Mouse (Mus musculus): ENCODE data around the gene Ggcx.
"Not testable (repeated sequence)": the region's sequence is repeated elsewhere in the genome, so short reads cannot be mapped to it uniquely, and the experiment has no call there.

Ggcx gene

GRCm38 (mm10) chr6:72429061-72429842 lies 15.1 kb downstream of the Ggcx start:
- no peak for DNase-seq (ENCODE audit: low spot score)

- DNase-seq (ENCODE audit: low spot score): no peak
Measured at GRCm38 (mm10) chr6:72430989-72431921, 17.1 kb downstream of the Ggcx start.

GRCm38 (mm10) chr6:72432153-72432552 lies 18.0 kb downstream of the Ggcx start:
- no peak for DNase-seq (ENCODE audit: low spot score)

GRCm38 (mm10) chr6:72438226-72438625 lies 24.1 kb downstream of the Ggcx start:
- DNase-seq (ENCODE audit: low spot score): no peak

DNA sequence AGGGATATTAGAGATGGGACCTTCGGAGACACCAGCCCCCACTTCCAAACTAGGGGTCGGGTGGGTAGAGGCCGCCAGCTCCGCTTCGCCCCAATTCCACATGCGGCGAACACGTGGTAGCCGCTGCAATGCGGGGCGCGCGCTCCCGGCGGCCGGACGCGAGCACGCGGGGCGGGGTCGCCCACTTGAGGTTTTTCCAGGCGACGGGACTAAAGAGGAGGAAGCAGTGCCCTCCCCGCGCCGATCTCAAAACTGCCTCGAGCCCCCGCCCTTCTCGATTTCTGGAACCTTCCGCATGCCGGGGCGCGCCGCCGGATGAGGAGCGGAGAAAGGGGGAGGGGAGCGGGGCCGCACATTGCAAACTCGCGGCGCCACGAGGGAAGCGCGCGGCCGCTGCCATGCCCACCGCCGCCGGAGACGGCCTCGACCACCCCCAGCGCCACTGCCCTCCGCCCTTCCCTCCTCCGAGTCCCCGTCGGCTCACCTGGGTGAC lies 24.8 kb downstream of the Ggcx start:
- DNase-seq (ENCODE audit: low spot score): peak; percentile 75

DNA sequence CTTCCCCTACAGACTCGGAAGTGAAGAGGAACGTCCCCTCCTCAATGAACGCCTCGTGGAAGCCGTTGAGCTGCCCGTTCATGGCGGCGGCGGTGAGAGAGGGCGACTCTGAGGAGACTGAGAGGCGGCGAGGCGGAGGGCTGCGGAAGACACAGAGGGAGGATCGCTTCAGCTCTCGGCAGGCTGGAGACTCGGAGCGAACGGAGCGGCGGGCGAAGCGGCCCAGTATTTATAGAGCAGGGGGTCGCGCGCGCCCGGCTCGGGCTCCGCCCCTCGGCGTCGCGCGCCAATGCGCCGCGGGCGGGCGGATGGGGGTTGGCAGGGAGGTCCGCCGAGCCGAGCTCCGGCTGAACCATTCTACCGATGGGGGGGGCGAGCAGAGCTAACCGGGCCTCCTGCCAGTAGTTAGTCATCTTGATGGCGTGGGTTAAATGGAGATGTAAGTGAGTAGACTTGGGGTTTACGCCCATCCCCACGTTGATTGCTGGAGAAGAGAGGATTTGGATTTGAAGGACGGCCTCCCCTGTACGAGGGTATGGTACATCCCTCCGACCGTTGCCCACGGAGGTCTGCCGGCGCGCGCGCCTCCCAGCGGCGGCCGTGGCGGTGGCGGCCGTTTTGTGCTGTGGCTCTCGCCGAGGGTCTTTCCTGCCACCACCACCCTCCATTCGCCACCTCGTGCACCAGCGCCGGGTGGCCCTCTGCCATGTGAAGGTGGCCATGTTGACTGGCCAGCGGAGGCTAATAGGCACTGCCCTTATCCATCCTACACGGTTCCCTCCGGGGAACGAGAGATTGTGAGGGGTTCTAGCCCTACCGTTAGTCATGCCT lies 25.5 kb downstream of the Ggcx start, which contains the start of gene Mat2a:
Mat2a (minus strand) TSS at position 204 of the 831 bp plus-strand sequence.
- DNase-seq (ENCODE audit: low spot score): peak; percentile 84

DNA sequence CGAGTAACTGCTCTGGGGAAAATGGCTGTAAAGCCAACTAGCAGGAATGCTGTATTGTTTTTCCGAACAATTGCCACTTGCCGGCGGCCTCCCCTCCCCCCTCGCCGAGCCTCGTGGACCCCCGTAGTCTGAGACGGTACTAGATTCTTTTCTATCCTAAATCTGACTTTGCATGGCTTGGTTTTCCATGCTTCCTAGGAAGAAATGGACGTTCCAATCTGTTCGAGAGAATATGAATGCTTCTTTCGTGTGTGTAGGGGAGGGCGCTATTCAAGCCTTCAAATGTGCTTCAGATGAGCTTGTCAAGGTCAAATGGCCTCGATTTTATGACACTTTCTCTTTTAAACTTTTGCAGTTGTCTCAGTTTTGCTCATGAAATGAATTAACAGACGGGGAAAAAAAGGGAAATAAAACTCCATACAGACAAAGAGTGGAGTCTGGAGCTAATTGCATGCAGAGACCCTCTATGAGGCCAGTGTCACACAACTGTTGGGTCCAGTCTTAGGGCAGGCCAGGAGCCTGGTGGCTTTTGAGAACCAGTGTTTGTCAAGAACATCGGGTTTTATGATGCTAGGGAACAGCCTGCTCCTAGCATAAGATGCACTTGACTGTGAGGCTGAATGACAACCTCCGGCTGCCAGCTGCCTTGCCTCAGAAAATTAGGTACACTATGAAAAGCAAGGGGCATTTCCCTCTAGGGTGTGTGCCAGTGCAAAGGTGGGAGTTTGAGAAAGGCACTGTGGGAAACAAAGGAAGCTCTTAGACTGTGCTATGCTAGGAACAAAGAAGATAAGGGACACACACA lies 26.3 kb downstream of the Ggcx start:
- peak; percentile 38 for DNase-seq (ENCODE audit: low spot score)

DNA sequence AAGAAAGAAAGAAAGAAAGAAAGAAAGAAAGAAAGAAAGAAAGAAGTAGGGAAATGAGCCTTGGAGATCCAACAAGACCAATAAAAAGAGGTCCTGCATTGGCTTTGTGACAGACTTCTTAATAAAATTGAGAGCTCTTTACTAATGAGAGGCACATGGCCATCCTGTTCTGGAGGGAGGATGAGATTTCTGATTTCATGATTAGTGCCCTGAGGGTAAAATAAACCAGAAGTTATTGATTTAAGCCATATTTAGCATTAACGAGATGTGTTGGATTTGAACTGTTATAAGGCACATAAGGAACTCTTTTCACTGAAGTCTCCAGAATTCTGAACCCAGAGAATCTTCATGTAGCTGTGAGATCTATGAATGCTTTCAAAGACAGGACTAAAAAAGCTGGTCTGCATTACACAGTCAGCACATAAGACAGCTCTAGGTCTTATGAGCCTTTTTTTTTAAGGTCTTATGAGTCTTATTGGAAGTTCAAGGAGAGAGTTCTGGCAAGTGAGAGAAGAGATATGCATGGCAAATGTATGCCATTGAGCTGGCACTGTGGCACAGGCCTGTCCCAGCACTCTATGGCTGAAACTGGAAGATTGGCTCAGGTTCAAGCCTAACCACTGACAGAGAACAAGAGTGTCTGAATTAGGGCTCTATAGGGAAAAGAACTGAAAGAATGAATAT lies 29.0 kb downstream of the Ggcx start:
- DNase-seq (ENCODE audit: low spot score): no peak

- no peak for DNase-seq (ENCODE audit: low spot score)
Measured at GRCm38 (mm10) chr6:72445011-72445410, 30.9 kb downstream of the Ggcx start.

GRCm38 (mm10) chr6:72447487-72447886 lies 33.4 kb downstream of the Ggcx start:
- DNase-seq (ENCODE audit: low spot score): no peak

- DNase-seq (ENCODE audit: low spot score): not testable (repeated sequence)
Measured at GRCm38 (mm10) chr6:72451778-72452177, 37.7 kb downstream of the Ggcx start.

GRCm38 (mm10) chr6:72452329-72452728 lies 38.2 kb downstream of the Ggcx start:
- no peak for DNase-seq (ENCODE audit: low spot score)

GRCm38 (mm10) chr6:72453578-72453977 lies 39.5 kb downstream of the Ggcx start:
- DNase-seq (ENCODE audit: low spot score): no peak

DNA sequence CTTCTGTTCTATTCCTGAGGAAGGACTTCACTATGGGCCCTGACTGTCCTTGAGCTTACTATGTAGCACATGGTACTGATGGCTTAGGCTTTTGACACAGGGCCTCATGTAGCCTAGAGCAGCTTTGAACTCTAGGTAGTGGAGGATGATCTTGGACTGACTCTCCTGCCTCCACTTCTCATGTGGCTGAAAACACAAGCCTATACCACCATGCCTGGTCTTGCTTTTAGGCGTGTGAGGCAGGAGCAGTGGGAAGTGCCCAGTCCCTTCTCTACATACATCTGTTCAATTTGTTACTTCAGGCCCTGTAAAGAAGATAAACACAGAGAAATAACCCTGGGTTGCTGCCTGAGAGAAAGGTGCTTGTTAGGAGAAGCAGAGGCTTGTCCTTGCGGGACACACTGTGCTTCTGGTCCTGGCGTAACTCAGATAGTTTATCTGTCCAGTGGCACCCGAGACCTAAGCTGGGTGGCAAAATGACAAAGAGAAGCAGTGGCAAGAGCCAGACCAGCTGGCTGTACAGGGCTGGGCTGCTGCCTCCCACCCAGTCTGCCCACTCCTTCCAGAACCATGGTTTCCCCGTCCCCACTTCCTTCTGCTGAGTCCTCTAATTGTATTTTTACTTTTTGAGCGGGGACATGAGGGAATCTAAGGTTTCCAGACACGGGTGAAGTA lies 40.1 kb downstream of the Ggcx start:
- DNase-seq (ENCODE audit: low spot score): peak; percentile 46

DNA sequence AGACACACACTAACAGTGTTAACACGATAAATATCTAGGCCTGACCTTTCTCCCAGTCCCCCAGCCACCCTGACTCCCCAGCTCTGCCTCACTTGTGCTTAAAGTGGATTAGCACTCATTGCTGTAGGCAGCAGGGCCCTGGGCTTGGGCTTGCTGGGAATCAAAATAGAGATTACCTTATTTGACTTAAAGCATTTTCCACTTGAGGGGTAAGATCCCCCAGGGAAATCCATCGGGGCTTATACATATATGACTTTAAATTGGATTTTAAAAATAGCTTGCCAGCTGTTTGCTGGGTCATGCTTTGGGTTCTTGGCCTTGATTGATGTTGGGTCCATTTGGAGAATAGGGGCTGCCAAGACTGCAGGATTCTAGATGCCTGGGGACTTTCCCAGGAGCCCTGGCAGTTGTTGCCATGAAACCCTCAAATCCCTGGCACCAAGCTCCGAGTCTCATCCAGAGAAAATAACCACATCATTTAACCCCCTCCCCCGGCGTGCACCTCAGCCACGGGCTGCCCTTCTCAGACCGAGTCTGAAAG lies 40.8 kb downstream of the Ggcx start:
- no peak for DNase-seq (ENCODE audit: low spot score)

DNA sequence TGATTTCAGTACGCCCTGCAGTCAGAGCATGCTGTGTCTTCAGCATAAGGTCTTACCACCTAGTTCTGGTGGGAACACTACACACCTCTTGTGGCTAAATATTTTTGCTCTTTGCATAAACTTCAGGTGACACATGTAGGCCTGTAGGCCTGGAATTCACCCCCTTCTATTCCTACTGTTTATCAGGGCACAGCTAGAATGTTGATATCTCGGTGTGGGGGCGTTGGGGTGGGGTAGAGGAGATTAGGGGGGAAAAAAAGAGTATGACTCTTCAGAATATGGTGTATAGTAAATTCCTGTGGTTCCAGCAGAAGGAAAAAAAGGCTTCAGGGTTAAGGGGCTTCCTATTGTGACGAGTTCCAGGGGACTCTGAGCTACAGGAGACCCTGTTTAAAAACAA lies 42.5 kb downstream of the Ggcx start:
- no peak for DNase-seq (ENCODE audit: low spot score)

- DNase-seq (ENCODE audit: low spot score): no peak
Measured at GRCm38 (mm10) chr6:72458418-72458817, 44.3 kb downstream of the Ggcx start.

- DNase-seq (ENCODE audit: low spot score): no peak
Measured at GRCm38 (mm10) chr6:72458921-72459320, 44.8 kb downstream of the Ggcx start.

- no peak for DNase-seq (ENCODE audit: low spot score)
Measured at GRCm38 (mm10) chr6:72460036-72460801, 46.1 kb downstream of the Ggcx start.
